Mouse (Mus musculus) spleen, adult 12 weeks (tissue): ENCODE measurements around the gene Pard6a.
A peak's percentile ranks its signal among the peaks of the same experiment; 100 is the strongest.

Experiments
- DNase-seq: peaks from one replicate; pipeline ENCODE4 v3.0.0; 2022; ENCODE audit warnings: low spot score

Gene Pard6a

GRCm38 (mm10) chr8:105702001-105702401 is 1.1 kb downstream of the Pard6a start:
- DNase-seq: no peak

DNA sequence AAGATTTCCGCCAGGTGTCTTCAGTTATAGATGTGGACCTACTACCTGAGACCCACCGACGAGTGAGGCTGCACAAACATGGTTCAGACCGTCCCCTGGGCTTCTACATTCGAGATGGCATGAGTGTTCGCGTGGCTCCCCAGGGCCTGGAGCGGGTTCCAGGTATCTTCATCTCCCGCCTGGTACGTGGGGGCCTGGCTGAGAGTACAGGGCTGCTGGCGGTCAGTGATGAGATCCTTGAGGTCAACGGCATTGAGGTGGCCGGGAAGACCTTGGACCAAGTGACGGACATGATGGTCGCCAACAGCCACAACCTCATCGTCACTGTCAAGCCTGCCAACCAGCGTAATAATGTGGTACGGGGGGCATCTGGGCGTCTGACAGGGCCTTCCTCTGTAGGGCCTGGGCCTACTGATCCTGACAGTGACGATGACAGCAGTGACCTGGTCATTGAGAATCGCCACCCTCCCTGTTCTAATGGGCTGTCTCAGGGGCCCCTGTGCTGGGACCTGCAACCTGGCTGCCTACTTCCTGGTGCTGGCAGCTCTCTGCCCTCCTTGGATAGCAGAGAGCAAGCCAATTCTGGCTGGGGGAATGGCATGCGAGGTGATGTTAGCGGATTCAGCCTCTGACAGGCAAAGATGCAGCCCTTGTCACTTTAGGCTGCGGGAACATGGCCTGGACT is 1.9 kb downstream of the Pard6a start:
- no peak for DNase-seq

- DNase-seq: no peak
Observed at GRCm38 (mm10) chr8:105704146-105704812, 3.3 kb downstream of the Pard6a start.

DNA sequence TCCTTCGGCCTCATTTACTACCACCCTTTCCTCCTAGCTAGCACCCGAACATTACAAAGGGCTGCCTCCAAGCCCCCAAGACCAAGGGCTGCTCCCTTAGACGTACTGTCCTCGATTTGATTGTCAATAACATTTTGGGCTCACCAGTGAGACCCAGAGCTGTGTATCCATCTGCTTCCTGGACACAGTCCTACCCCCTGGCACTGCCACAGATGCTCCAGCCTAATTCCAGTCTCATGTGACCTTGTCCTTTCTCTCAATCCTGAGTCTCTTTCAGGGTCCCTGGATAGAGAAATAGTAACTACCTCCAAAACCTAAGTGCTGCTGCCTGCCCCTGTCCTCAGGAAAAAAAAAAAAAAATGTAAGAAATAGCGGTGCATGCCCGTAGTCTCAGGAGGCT is 4.0 kb downstream of the Pard6a start:
- DNase-seq: no peak

DNA sequence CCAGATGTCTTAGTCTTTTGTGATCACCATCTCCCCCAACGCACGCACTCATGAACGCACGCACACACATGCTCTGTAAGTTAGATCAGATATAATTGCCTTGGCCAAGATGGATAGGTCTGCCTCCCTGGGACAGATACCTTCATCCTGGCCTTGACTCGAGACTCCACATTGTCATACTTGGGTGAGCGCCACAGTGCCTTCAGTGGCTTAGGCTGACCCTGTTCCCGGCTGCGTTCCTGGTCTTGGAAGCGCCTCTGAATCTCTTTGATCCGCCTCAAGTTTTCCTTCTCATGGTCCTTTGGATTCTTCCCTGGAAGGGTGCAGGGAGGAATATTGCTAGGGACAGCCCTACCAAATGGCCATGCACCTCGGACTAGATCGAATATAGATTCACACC is 5.5 kb downstream of the Pard6a start:
- DNase-seq: no peak

DNA sequence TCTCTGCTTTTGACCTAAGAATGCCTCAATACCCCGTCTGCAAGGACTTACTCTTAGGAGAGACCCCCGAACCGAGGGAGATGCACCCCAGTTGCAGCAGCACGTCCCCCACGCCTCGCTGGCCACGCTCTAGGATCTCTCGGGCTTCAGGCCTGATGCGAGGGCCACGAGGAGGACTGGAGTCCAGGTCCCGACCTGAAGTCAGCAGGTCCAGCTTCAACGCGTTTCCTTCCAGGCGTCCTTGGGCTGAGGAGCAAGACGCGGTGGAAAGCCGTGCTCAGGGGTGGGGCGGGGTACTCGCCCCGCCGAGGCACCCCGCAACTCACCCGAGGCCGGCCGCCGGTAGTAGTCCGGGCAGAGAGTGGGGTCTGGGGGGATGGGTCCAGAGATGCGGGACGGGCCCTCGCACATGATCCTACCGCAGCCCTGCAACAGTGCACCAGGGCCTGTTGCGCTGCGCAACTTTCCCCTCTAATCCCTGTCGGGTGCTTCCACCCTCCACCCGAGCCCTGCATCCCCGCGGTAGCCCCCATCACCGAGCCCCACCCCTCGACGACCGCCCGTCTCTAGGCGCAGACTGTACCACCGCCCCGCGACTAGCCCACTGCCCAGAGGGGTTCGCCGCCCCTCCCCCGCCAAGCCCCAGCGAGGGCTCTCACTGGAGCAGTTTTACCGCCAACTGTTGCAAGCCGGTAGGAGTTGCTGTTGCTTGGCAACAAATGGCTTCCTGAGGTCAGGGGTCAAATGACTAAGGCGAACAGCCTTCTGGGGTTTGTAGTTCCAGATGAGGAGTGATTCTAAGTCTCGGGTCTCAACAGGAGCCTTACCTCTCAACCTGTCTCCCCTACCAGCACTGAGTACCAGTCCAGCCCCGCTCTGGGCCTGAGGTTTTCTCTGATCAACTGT is 6.8 kb downstream of the Pard6a start, which contains the start of the genes 4933405L10Rik and Enkd1:
Gene 4933405L10Rik, plus strand, starts transcription at position 158 of the 906 bp plus-strand sequence.
Gene Enkd1, minus strand, starts transcription at position 713 of the 906 bp plus-strand sequence.
- peak; percentile 65 for DNase-seq

DNA sequence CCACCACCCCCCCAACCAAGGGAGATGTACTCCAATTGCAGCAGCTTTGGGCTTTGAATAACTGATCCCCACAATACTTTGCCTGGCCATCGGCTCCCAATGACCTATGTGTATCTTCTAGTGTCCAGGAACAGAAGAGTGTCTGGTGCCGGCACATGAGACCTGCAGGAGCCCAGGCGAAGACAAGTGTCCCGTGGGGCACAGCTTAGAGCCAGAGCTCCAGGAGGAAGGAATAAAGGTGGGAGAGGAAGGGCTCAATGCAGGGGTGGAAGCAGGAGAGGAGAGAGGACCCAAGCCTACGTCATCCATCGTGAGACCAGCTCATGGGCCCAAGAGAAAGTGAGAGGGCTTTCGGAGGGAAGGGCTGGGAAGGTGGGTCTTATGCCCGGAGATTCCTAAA is 7.7 kb downstream of the Pard6a start:
- no peak for DNase-seq

- no peak for DNase-seq
Observed at GRCm38 (mm10) chr8:105709317-105709716, 8.4 kb downstream of the Pard6a start.

GRCm38 (mm10) chr8:105712286-105712685 is 11.3 kb downstream of the Pard6a start:
- DNase-seq: no peak

GRCm38 (mm10) chr8:105714139-105714538 is 13.2 kb downstream of the Pard6a start:
- DNase-seq: peak; percentile 82

DNA sequence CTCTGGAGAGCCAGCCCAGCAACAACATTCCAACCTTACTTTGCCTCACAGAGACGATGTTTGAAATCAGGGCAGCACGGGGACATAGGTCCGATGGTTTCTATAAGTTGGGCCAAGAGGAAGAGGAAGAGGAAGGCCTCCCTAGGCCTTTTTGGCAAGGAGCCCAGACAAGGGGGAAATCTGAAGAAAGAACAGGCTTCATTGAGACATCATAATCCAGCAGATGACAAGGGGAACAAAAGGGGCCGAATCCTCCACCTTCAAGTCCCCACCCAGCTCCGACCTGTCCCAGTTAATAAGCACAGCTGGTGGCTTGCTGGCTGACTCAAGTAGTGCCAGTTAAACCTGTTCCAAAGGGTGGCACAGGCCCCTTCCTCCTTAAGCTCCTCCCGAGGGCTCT is 14.1 kb downstream of the Pard6a start:
- no peak for DNase-seq

DNA sequence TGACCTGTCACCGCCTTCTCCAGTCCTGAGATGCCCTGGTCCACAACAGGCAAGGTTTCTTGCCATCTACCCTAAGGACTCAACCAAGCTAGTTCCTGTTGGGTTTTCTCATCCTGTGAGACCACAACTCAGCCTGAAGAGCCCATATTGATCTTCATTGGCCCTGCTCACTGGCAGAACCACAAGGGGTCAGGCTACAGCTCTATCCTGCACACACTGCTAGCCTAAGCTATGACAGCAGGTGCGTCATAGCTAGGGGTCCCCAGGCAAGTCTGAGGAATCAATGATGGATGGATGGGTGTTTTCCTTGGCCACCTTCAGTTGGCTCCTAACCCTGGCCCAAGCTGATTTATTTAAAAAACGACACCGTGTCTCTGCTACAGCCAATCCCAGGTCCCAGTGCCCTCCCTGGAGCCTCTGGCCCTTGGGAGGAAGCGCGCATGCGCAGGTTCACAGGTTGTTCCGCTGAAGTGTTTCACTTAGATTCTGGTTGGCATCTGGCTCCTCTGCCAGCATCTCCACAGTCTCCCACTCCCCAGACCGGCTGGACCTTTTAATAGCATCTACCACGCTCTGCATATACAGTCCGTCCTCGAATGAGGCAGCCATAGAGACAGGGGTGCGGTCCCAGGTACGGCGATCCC is 15.5 kb downstream of the Pard6a start:
- DNase-seq: no peak

GRCm38 (mm10) chr8:105719637-105720036 is 18.7 kb downstream of the Pard6a start:
- DNase-seq: no peak

DNA sequence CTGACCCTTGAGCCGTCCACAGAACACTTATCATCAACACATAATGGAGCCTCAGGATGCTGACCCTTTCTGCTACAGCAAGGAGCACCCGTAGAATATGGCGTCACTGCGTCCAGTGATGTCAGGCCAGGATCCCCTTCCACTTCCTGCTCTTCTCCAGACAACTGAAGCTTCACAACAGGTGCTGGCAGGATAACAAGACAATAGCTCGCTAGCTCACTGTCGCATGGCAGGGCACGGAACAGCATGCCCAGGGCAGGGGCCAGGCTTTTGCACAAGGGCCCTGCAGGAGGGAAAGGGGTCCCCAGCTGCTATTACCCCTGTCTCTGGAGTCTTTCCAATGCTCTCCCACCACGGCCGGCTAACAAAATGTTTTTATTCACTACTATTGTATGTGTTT is 21.9 kb downstream of the Pard6a start:
- no peak for DNase-seq

- DNase-seq: no peak
Observed at GRCm38 (mm10) chr8:105725726-105726125, 24.8 kb downstream of the Pard6a start.

DNA sequence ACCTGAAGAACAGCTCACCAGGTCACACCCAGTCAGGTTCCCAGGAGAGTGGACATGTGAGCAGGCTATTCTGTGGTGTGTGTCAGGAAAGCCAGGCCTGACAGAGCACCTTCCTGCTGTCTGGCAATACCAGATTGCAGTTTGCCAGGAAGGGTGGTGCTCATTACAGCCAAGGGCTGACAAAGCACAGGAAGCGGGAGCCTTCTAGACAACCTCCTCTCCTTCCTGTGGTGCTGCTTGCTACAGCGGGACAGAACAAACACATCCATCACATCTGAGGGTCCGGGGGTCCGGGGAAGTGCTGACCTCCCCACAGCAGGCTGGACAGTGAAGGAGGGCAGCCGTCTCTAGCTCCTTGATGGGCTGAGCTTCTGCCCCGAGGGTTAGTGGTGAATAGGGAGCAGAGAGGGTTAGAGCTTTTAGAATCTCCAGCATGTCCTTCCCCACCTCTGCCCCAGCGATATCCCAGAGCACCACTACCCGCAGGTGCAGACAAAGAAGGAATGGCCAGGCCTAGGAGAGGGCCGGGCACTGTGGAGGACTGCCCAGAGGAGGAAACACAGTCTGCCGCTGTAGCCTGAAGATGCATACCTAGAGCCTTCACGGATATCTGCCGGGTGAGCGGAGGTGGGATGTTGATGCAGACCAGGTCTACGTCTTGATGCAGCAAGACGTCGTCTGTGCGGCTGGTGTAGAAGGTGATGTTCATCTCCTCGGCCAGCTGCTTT is 26.6 kb downstream of the Pard6a start:
- peak; percentile 14 for DNase-seq

DNA sequence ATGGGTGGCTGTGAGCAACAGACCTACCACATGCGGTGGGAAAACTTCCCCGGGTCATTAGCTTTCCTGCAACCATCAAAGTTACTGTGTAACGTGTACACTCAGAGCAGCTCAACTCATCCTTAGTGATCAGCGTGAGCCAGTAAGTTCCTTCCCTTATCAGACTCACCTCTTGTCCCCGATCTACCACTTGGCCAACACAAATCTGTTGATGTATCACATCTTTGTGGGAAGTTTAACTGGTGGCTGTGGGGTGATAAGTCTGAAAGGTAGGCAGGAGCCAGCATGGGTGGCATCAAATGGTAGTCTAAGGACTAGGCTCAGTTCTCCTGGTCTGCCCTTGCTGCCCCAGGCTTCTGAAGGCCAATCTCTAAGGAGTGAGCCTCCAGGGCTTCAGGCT is 31.2 kb downstream of the Pard6a start:
- DNase-seq: no peak

DNA sequence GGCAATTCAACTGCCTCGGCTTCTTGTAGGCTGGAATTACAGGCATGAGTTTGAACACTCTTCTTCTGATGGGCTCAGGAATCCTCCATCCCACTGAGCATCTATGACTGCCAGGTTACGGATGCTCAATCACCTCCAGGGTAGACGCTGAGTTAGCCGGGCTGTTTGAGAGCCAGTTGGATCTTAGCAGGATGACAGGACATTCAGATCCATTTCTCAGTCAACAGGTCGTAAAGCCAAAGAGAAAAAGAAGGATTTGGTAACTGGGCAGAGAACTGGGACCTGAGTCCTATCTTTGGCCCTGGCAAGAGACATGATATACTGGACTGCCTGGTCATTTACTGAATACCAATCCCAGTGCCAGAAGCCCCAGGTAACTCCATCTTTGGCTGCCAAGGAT is 38.3 kb downstream of the Pard6a start:
- no peak for DNase-seq

DNA sequence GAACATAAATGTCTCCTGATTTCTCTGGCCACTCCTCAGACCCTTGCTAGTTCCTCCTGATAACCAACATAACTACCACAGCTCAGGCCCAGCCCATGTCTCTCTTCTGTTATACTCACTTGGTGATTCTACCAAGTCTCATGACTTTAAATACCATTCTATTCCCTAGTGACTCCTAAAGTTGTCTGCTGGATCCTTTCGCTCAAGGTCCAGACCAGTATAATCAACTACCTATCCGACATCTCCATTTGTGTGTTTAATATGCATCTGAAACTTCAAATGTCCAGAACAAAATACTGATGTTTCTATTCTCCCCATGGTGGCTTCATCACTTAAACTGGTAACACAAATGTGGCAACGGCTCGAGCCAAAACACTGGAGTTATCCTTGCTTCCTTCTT is 42.4 kb downstream of the Pard6a start:
- DNase-seq: no peak

DNA sequence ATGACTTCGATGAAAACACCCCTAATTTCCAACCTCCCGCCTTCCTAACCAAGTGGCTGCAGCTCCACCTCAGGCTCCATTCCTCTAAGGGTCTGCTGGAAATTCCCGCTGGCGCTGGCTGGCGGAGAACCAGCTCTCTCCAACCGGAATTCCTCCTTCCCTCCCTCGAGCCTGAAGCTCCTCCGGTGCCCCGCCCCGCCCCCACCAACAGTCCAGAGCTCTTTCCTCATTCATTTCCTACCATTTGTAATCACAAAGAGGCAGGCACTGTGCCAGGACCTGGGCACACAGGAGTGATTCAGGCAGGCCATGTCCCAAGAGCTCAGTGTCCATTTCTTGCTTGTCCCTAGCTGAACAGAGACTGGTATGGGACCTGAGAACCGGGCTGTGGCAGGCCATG is 49.7 kb downstream of the Pard6a start:
- DNase-seq: no peak
